Mouse (Mus musculus) ovary, adult 2 months (tissue): ENCODE measurements around the gene Cd93. TPM values are rescaled to one million over a fixed set of nuclear protein-coding genes. Genes with fewer than 3 reads are reported as not detected.

ENCODE experiments used
- polyA plus RNA-seq: library from polyadenylated mRNA; depleted of rRNA; stranded (reverse); fragments of >200 nt; gene quantifications from 2 replicates; pipeline ENCODE4 v1.2.3, GENCODE M21; 2012; rRNA removed

Gene Cd93
- 12.9 and 15.1 TPM in 2 replicates for polyA plus RNA-seq

DNA sequence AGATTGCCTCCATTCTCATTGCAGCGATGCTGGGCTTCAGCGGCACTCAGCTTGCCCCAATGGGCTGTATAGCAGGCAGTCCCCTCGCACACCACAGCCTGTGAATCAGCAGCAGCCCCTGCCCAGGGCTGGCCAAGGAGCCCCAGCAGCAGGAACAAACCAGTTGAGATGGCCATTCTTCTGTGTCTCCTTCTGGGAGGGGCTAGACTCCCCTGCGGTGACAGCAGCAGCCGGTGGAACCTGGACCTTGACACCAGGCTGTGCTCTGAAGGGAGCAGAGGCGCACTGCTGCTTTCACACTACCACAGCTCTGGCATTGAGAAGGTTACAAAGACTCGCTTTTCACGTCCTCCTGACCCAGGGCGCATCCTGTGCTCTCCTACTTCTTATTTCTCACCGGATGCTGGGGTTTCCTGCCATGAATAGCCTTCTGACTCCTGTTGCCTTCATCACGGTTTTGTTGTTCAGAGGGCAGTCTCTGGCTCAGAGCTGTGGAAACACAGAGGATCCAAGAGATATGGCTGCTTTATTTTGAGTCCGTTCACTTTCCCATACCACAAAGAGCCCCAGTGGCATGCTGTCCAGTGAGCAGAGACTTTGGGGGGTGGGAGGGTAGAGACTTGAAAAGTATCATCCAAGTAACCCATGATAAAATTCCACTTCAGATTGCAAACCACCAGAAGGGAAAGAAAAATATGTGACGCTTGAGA is at the start of gene Cd93:
Gene Cd93 (minus strand): TSS at position 315 of the 710 bp plus-strand sequence.

DNA sequence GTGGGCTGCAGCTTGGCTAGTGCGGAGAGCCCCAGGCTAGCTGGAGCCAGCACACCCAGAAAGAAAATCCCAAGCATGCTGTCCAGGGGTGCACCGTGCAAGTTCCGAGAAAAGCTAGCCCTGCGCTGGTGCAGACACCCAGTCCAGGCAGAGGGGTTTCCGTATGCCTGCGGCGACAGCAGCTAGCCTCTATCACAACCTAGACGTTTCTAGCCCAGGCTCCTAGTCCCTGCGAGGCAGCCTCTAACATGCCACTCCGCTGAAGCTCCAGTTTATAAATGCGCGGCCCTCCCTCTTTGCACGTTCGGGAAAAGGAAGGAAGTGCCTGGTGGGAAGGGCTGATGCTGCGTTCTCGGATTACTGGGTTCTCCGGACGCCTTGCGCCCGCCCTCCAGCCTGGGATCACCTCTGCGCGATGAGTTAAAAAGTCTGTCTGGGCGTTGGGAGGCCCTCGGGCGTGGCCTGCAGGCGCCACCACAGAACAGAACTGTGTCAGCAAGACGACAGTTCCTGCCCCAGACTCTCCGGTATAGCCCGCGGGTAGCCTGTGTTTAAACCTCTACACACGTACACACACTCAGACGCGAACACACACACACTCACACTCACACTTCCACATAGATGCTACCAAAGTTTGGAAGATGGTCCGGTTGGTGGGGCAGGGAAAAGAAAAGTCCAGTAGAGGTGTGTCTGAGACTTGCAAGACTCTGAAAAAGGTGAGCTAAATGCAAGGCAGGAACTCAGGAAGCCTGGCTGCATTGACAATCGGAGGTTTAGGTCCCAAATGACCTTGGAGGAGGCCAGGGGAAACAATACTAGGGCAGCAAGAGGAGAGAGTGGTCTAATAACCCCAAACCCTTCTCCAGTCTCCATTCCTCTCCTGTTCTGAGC is 35.2 kb downstream of the Cd93 start, which contains the start of gene Thbd:
Gene Thbd (minus strand): TSS at position 319 of the 891 bp plus-strand sequence.

DNA sequence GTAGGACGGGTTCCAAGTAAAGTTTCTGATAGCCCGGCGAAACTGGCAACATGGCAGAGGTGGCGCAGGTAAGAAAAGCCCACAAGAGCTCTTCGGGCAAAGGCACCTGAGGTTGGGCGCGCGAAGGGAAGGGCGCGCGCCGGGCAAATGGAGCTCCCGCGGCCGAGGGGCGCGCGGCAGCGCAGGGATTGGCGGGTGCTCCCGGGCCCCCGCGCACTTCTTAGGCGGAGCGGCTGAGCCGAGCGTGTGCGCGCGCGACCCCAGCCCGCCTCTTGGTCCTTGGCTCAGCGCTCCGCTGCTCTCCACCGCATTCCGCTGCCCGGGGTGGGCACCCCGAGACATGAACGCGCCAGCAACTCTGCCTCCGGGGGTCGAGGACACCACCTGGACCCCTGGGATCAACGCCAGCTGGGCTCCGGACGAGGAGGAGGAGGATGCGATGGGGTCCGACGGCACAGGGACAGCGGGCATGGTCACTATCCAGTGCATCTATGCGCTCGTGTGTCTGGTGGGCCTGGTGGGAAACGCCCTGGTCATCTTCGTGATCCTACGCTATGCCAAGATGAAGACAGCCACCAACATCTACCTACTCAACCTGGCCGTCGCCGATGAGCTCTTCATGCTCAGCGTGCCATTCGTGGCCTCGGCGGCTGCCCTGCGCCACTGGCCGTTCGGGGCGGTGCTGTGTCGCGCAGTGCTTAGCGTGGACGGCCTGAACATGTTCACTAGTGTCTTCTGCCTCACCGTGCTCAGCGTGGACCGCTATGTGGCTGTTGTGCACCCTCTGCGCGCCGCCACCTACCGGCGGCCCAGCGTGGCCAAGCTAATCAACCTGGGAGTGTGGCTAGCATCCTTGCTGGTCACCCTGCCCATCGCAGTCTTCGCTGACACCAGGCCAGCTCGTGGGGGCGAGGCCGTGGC is 48.0 kb downstream of the Cd93 start, which contains the start of gene Sstr4:
Gene Sstr4 (plus strand): TSS at position 214 of the 921 bp plus-strand sequence.

Other genes with a start within 250 kb of the Cd93 start
- 0.98 and 1.4 TPM in 2 replicates for gene Sstr4, start 48.2 kb downstream of the Cd93 start, polyA plus RNA-seq
- 68.9 and 71.4 TPM in 2 replicates for gene Thbd, start 35.4 kb downstream of the Cd93 start, polyA plus RNA-seq
- gene Nxt1, start 229.0 kb upstream of the Cd93 start, polyA plus RNA-seq = 25.0 and 31.6 TPM in 2 replicates
- gene Gzf1, start 237.5 kb upstream of the Cd93 start, polyA plus RNA-seq = 17.9 and 22.8 TPM in 2 replicates